Mouse (Mus musculus) neural tube, embryonic 15.5 days (tissue): ENCODE measurements around the gene Cdc42se1. TPM values are rescaled to one million over a fixed set of nuclear protein-coding genes. Genes with fewer than 3 reads are reported as not detected.

Experiments used
- ATAC-seq: fragments of 200-750 bp; cut with Nextera tagmentation; 2 replicates; pipeline ENCODE4 v1.8.0; 2017; ENCODE audit warnings: mild to moderate bottlenecking, moderate TSS enrichment, moderate library complexity; ENCODE audit not compliant: low FRiP score
- H3K27ac ChIP-seq: fragments of 300-500 bp; sonication (generic); replicated peaks from 2 replicates; pipeline ENCODE4 v1.5.1; 2015; ENCODE audit warnings: mild to moderate bottlenecking, inconsistent platforms
- H3K27me3 ChIP-seq: fragments of 300-500 bp; sonication (generic); replicated peaks from 2 replicates; pipeline ENCODE4 v1.6.1; 2015; ENCODE audit warnings: inconsistent platforms
- H3K36me3 ChIP-seq: fragments of 300-500 bp; sonication (generic); 2 replicates; pipeline ENCODE4 v1.6.1; 2015; ENCODE audit warnings: inconsistent platforms
- H3K4me1 ChIP-seq: fragments of 300-500 bp; sonication (generic); 2 replicates; pipeline ENCODE4 v1.6.1; 2015; ENCODE audit warnings: inconsistent platforms
- H3K4me2 ChIP-seq: fragments of 300-500 bp; sonication (generic); 2 replicates; pipeline ENCODE4 v1.6.1; 2015; ENCODE audit warnings: inconsistent platforms, mild to moderate bottlenecking, moderate library complexity
- H3K4me3 ChIP-seq: fragments of 300-500 bp; sonication (generic); replicated peaks from 2 replicates; pipeline ENCODE4 v1.5.1; 2015; ENCODE audit warnings: mild to moderate bottlenecking, inconsistent platforms
- H3K9ac ChIP-seq: fragments of 300-500 bp; sonication (generic); replicated peaks from 2 replicates; pipeline ENCODE4 v1.6.1; 2015; ENCODE audit warnings: mild to moderate bottlenecking, inconsistent platforms
- H3K9me3 ChIP-seq: fragments of 300-500 bp; sonication (generic); replicated peaks from 2 replicates; pipeline ENCODE4 v1.6.1; 2016; ENCODE audit warnings: inconsistent platforms
- WGBS: fragments of 180-500 bp; shearing (Covaris S2); methylation state at CpG from one replicate; pipeline ENCODE4 v1.1.7; 2015; ENCODE audit warnings: mixed read lengths; 5-methylcytosine and 5-hydroxymethylcytosine counted together
- polyA plus RNA-seq: library from polyadenylated mRNA; unstranded; fragments of >200 nt; fragmentation: Nextera tagmentation; extraction: Ambion mirVana; gene quantifications from 2 replicates; pipeline ENCODE4 v1.2.1, GENCODE M21; 2015

Cdc42se1 gene
- polyA plus RNA-seq, 1 experiment from 2014 or later = 46.2 TPM

- Histone ChIP-seq H3K27me3 (no peaks in the 10 kb centered on the region), H3K9me3 (no peaks in the 10 kb centered on the region), H3K4me1 (peaks cover 36% of the 10 kb centered on the region), H3K36me3 (0 out of 2 replicates have a peak, but pooled peaks cover under 1% of the 10 kb centered on the region), H3K4me2 (peak overlapping the region; percentile 76), H3K9ac (peak overlapping the region; percentile 60), H3K27ac (peak overlapping the region; percentile 86), H3K4me3 (peak overlapping the region; percentile 56)
- 0% methylated on average over 11 of the region's 11 CpGs for WGBS
- peak; percentile 13; the same call in 1 of the 2 replicates for ATAC-seq
These were observed 53.9 kb downstream of the Cdc42se1 start for GRCm38 (mm10) chr3:95282381-95282864.

GRCm38 (mm10) chr3:95282865-95283588 is 54.5 kb downstream of the Cdc42se1 start:
- Histone ChIP-seq H3K4me3 (peak overlapping the region; percentile 56), H3K4me1 (peaks cover 36% of the 10 kb centered on the region), H3K9me3 (no peaks in the 10 kb centered on the region), H3K36me3 (peaks cover 7% of the 10 kb centered on the region), H3K4me2 (peak overlapping the region; percentile 76), H3K27me3 (no peaks in the 10 kb centered on the region), H3K9ac (peak overlapping the region; percentile 60), H3K27ac (peak overlapping the region; percentile 86)
- peak; percentile 69 for ATAC-seq
- under 1% methylated on average over 51 of the region's 51 CpGs for WGBS

GRCm38 (mm10) chr3:95283589-95283941 is 55.0 kb downstream of the Cdc42se1 start:
- Histone ChIP-seq H3K4me1 (peaks cover 36% of the 10 kb centered on the region), H3K9ac (peak overlapping the region; percentile 60), H3K4me2 (peak overlapping the region; percentile 76), H3K9me3 (no peaks in the 10 kb centered on the region), H3K27me3 (no peaks in the 10 kb centered on the region), H3K27ac (peak overlapping the region; percentile 86), H3K36me3 (peaks cover 11% of the 10 kb centered on the region), H3K4me3 (peak overlapping the region; percentile 56)
- ATAC-seq = no peak
- 2% methylated on average over 7 of the region's 7 CpGs for WGBS

GRCm38 (mm10) chr3:95284062-95284461 is 55.5 kb downstream of the Cdc42se1 start:
- peak overlapping the region; percentile 86 for H3K27ac ChIP-seq

GRCm38 (mm10) chr3:95284501-95285281 is 56.2 kb downstream of the Cdc42se1 start:
- Histone ChIP-seq H3K27ac (no peak overlapping the region), H3K4me2 (peak overlapping the region; percentile 76), H3K4me3 (0 out of 2 replicates have a peak overlapping the region, but pooled peaks have one; percentile 56), H3K9ac (no peak overlapping the region), H3K36me3 (peaks cover 15% of the 10 kb centered on the region), H3K9me3 (no peaks in the 10 kb centered on the region), H3K4me1 (peaks cover 34% of the 10 kb centered on the region), H3K27me3 (no peaks in the 10 kb centered on the region)
- ATAC-seq = no peak
- 85% methylated on average over 12 of the region's 12 CpGs for WGBS

More at GRCm38 (mm10) chr3:95284062-95284461, 55.5 kb downstream of the Cdc42se1 start:
- Histone ChIP-seq H3K9me3 (no peaks in the 10 kb centered on the region), H3K27me3 (no peaks in the 10 kb centered on the region), H3K4me3 (peak overlapping the region; percentile 56), H3K9ac (peak overlapping the region; percentile 60), H3K4me1 (peaks cover 36% of the 10 kb centered on the region), H3K36me3 (peaks cover 15% of the 10 kb centered on the region), H3K4me2 (peak overlapping the region; percentile 76)
- ATAC-seq = no peak
- WGBS = 9% methylated on average over 1 of the region's 1 CpGs

- Histone ChIP-seq H3K9ac (no peak overlapping the region), H3K27ac (no peak overlapping the region), H3K36me3 (peaks cover 15% of the 10 kb centered on the region), H3K4me1 (peaks cover 30% of the 10 kb centered on the region), H3K9me3 (no peaks in the 10 kb centered on the region), H3K4me2 (no peak overlapping the region), H3K27me3 (no peaks in the 10 kb centered on the region), H3K4me3 (no peak overlapping the region)
- WGBS = 95% methylated on average over 5 of the region's 5 CpGs
- no peak for ATAC-seq
These were observed 56.9 kb downstream of the Cdc42se1 start for GRCm38 (mm10) chr3:95285390-95285789.

Other genes with a start within 250 kb of the Cdc42se1 start
- 16.6 and 17.7 TPM in 2 replicates for gene Zfp687, start 213.3 kb upstream of the Cdc42se1 start, polyA plus RNA-seq
- gene Psmd4, start 186.1 kb upstream of the Cdc42se1 start, polyA plus RNA-seq = 264 and 266 TPM in 2 replicates
- 15.5 and 16.5 TPM in 2 replicates for gene Pip5k1a, start 121.8 kb upstream of the Cdc42se1 start, polyA plus RNA-seq
- gene Vps72, start 117.7 kb upstream of the Cdc42se1 start, polyA plus RNA-seq = 142 and 151 TPM in 2 replicates
- gene Tmod4, start 104.3 kb upstream of the Cdc42se1 start, polyA plus RNA-seq = 1.3 and 1.5 TPM in 2 replicates
- gene Scnm1, start 94.7 kb upstream of the Cdc42se1 start, polyA plus RNA-seq = 86.7 and 88.4 TPM in 2 replicates
- 38.1 and 46.0 TPM in 2 replicates for gene Lysmd1, start 94.6 kb upstream of the Cdc42se1 start, polyA plus RNA-seq
- gene Tnfaip8l2, start 86.4 kb upstream of the Cdc42se1 start, polyA plus RNA-seq = 3.0 and 5.6 TPM in 2 replicates
- 17.7 and 24.4 TPM in 2 replicates for gene Sema6c, start 68.3 kb upstream of the Cdc42se1 start, polyA plus RNA-seq
- 2.8 and 3.9 TPM in 2 replicates for gene Gabpb2, start 10.8 kb upstream of the Cdc42se1 start, polyA plus RNA-seq
- gene Mllt11, start 3.4 kb downstream of the Cdc42se1 start, polyA plus RNA-seq = 250 and 346 TPM in 2 replicates
- 0.13 and 0.18 TPM in 2 replicates for gene Gm128, start 12.9 kb downstream of the Cdc42se1 start, polyA plus RNA-seq
- 0.29 TPM in 1 of 2 replicates, not detected in the other for gene Bnipl, start 22.5 kb downstream of the Cdc42se1 start, polyA plus RNA-seq
- gene Mindy1, start 52.6 kb downstream of the Cdc42se1 start, polyA plus RNA-seq = 37.3 and 37.4 TPM in 2 replicates
- 57.3 and 61.7 TPM in 2 replicates for gene Prune1, start 53.3 kb downstream of the Cdc42se1 start, polyA plus RNA-seq
- gene Anxa9, start 78.4 kb downstream of the Cdc42se1 start, polyA plus RNA-seq = 0.40 and 0.41 TPM in 2 replicates
- 93.4 and 102 TPM in 2 replicates for gene Cers2, start 86.1 kb downstream of the Cdc42se1 start, polyA plus RNA-seq
- gene Setdb1, start 128.5 kb downstream of the Cdc42se1 start, polyA plus RNA-seq = 37.6 and 38.3 TPM in 2 replicates
- not detected in 2 replicates for gene 4930558C23Rik, start 174.1 kb downstream of the Cdc42se1 start, polyA plus RNA-seq
- gene Arnt, start 205.7 kb downstream of the Cdc42se1 start, polyA plus RNA-seq = 14.2 and 20.5 TPM in 2 replicates